Mouse (Mus musculus) liver, embryonic 11.5 days (tissue): Measurements from ENCODE around the gene Pitpnc1. TPM values are rescaled to one million over a fixed set of nuclear protein-coding genes. Genes with fewer than 3 reads are reported as not detected.

Source experiments
- ATAC-seq: fragments of 200-750 bp; cut with Nextera tagmentation; replicated peaks from 2 replicates; pipeline ENCODE4 v1.8.0; 2017; ENCODE audit warnings: moderate number of reproducible peaks, mild to moderate bottlenecking, moderate TSS enrichment, moderate library complexity; ENCODE audit not compliant: low FRiP score
- DNase-seq: peaks from one replicate; pipeline ENCODE4 v3.0.0-alpha.2; 2017; ENCODE audit warnings: low spot score
- H3K27ac ChIP-seq: fragments of 300-500 bp; sonication (generic); 2 replicates; pipeline ENCODE4 v1.5.1; 2014; ENCODE audit warnings: mild to moderate bottlenecking, low read depth, low read length, control low read depth
- H3K27me3 ChIP-seq: fragments of 300-500 bp; sonication (generic); replicated peaks from 2 replicates; pipeline ENCODE4 v1.6.1; 2014; ENCODE audit warnings: low read length, mixed read lengths; ENCODE audit not compliant: control insufficient read depth, insufficient read depth
- H3K36me3 ChIP-seq: fragments of 300-500 bp; sonication (generic); 2 replicates; pipeline ENCODE4 v1.6.1; 2014; ENCODE audit warnings: mild to moderate bottlenecking, low read length, moderate library complexity, mixed read lengths; ENCODE audit not compliant: control insufficient read depth, insufficient read depth
- H3K4me1 ChIP-seq: fragments of 300-500 bp; sonication (generic); replicated peaks from 2 replicates; pipeline ENCODE4 v1.6.1; 2014; ENCODE audit warnings: low read length, mixed read lengths; ENCODE audit not compliant: control insufficient read depth, insufficient read depth
- H3K4me2 ChIP-seq: fragments of 300-500 bp; sonication (generic); 2 replicates; pipeline ENCODE4 v1.6.1; 2014; ENCODE audit warnings: mild to moderate bottlenecking, control low read depth, moderate library complexity
- H3K4me3 ChIP-seq: fragments of 300-500 bp; sonication (generic); 2 replicates; pipeline ENCODE4 v1.5.1; 2014; ENCODE audit warnings: low read depth, low read length, control low read depth
- H3K9ac ChIP-seq: fragments of 300-500 bp; sonication (generic); 2 replicates; pipeline ENCODE4 v1.6.1; 2014; ENCODE audit warnings: low read depth, low read length, control low read depth
- H3K9me3 ChIP-seq: fragments of 300-500 bp; sonication (generic); 2 replicates; pipeline ENCODE4 v1.6.1; 2016; ENCODE audit warnings: low read length, inconsistent platforms, mixed read lengths; ENCODE audit not compliant: control insufficient read depth
- WGBS: fragments of 180-500 bp; shearing (Covaris S2); extraction: QIAGEN DNeasy Blood & Tissue Kit; methylation state at CpG from one replicate; pipeline ENCODE4 v1.1.7; 2014; 5-methylcytosine and 5-hydroxymethylcytosine counted together
- polyA plus RNA-seq: library from polyadenylated mRNA; unstranded; fragments of >200 nt; fragmentation: Nextera tagmentation; extraction: Ambion mirVana; gene quantifications from 2 replicates; pipeline ENCODE4 v1.2.1, GENCODE M21; 2014

Gene Pitpnc1
- polyA plus RNA-seq, 1 experiment from 2014 or later = 19.2 TPM

- H3K27ac ChIP-seq = no peak overlapping the region
- 79% methylated on average over 10 of the region's 10 CpGs for WGBS
- H3K4me3 ChIP-seq = no peak overlapping the region
- H3K27me3 ChIP-seq = no peaks in the 10 kb centered on the region
- H3K9ac ChIP-seq = no peak overlapping the region
- H3K4me1 ChIP-seq = peaks cover 36% of the 10 kb centered on the region
- H3K9me3 ChIP-seq = no peaks in the 10 kb centered on the region
- H3K36me3 ChIP-seq = no peaks in the 10 kb centered on the region
- ATAC-seq = no peak
- H3K4me2 ChIP-seq = no peak overlapping the region
- no peak for DNase-seq
Measured at GRCm38 (mm10) chr11:107400005-107400404, 70.5 kb downstream of the Pitpnc1 start.

DNA sequence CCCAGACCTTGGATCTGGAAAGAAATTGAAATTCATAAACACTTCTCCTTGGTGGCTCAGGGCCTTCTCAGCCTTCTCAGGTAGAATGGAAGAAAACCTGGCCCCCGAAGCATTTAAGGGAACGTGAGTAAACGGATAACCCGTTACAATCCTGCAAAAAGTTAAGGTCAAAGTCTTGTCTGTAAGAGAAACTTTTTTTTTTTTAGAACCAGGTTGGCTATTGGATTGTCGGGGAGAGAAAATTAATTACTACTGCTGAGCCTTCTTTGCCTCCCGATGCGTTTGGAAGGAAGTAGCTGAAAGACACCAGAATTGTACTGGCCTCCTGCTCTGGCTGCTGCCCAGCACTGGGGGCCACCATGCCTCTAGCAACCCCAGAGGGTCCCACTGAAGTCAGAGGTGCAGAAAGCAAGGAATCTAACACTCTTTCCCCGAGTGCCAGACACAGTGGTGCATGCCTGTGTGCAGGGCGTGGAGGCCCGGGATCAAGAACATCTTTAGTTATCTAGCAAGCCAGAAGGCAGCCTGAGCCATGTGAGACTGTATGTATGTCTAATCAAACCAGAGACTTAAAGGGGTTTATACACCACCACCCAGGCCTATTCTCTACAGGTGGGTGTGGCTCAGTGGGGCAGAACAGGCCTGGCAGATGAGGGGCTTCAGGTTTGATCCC, 73.0 kb downstream of the Pitpnc1 start:
- peak; percentile 59 for DNase-seq
- Histone ChIP-seq H3K27me3 (no peaks in the 10 kb centered on the region), H3K9me3 (no peaks in the 10 kb centered on the region), H3K27ac (peak overlapping the region; percentile 66), H3K4me2 (peak overlapping the region; percentile 58), H3K9ac (no peak overlapping the region; the same call in 1 of the 2 replicates), H3K36me3 (no peaks in the 10 kb centered on the region), H3K4me1 (peaks cover 37% of the 10 kb centered on the region), H3K4me3 (no peak overlapping the region)
- WGBS = 65% methylated on average over 10 of the region's 10 CpGs
- peak; percentile 99 for ATAC-seq

DNA sequence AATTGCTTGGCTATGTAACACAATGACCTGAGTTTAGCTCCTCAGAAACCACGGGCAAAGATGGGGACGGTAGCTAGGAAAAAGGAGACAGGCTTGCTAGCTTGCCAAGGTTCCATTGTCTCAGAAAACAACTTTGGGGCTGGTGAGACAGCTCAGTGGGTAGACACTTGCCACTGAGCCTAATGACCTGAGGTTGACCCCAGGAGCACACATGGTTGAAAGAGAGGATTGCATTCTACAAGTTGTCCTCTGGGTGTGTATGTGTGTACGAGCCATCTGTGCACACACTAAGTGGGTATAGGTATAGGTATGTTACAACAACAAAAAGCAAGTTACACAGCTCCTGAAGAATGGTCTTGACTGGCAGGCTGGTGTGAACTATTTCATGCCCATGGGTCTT, 76.3 kb downstream of the Pitpnc1 start:
- Histone ChIP-seq H3K9ac (no peak overlapping the region), H3K36me3 (no peaks in the 10 kb centered on the region), H3K4me3 (no peak overlapping the region), H3K9me3 (no peaks in the 10 kb centered on the region), H3K4me2 (no peak overlapping the region), H3K4me1 (peaks cover 30% of the 10 kb centered on the region), H3K27ac (no peak overlapping the region), H3K27me3 (no peaks in the 10 kb centered on the region)
- ATAC-seq (no peak), DNase-seq (no peak)
- 84% methylated on average over 3 of the region's 3 CpGs for WGBS

DNA sequence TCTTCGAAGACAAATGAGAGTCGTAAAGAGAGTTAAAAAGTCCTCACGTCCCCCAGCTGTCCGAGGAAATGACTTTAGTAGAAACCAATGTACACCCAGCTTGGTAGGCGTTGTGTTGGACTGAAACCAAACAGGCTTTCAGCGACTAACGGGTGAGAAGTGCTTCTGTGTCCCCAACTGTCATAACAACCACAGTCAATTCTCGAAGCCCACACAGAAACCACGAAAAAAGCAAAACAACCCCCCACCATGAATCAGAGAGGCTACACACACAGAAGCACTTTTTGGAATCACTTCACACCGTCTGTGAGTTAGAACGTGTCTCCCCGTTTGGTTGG, 76.7 kb downstream of the Pitpnc1 start:
- Histone ChIP-seq H3K27ac (no peak overlapping the region), H3K4me3 (no peak overlapping the region), H3K9me3 (no peaks in the 10 kb centered on the region), H3K4me1 (peaks cover 30% of the 10 kb centered on the region), H3K36me3 (no peaks in the 10 kb centered on the region), H3K27me3 (no peaks in the 10 kb centered on the region), H3K9ac (no peak overlapping the region), H3K4me2 (no peak overlapping the region)
- WGBS = 76% methylated on average over 12 of the region's 12 CpGs
- DNase-seq (no peak), ATAC-seq (no peak)

DNA sequence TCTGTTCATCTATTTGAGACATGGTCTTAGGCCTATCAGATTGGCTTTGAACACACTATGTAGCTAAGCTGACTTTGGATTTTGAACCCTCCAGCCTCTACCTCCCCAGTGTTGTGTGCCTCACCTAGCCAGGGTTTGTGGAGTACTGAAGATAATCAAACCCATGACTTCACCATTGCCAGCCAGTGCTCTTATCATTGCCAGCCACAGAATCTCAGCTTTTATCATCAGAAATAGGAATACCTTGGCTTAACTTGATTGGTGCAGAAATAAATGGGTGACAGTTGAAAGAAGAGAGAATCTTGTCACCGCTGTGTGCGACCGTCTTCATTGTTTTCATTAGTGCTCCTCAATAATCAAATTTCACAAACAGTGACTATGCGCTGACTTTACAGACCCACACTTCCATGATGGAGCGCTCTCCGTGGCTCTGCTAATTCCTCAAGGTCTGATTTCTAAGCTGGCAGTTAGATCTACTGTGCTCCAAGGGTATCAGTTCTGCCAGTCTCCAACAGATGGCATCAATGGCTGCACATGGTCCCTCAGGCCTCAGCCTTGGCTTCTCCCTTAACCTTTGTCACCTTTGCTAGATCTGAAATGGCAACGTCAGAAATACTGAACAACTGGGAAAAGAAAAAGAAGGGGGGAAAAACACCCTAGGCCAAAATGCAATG, 77.2 kb downstream of the Pitpnc1 start:
- Histone ChIP-seq H3K9me3 (no peaks in the 10 kb centered on the region), H3K27me3 (no peaks in the 10 kb centered on the region), H3K9ac (no peak overlapping the region), H3K27ac (no peak overlapping the region), H3K4me1 (peaks cover 27% of the 10 kb centered on the region), H3K4me3 (no peak overlapping the region), H3K4me2 (no peak overlapping the region), H3K36me3 (no peaks in the 10 kb centered on the region)
- no peak for DNase-seq
- ATAC-seq = no peak
- WGBS = 85% methylated on average over 7 of the region's 7 CpGs

GRCm38 (mm10) chr11:107390540-107390939, 80.0 kb downstream of the Pitpnc1 start:
- DNase-seq = no peak
- ATAC-seq = no peak
- Histone ChIP-seq H3K36me3 (no peaks in the 10 kb centered on the region), H3K27me3 (no peaks in the 10 kb centered on the region), H3K27ac (no peak overlapping the region), H3K4me3 (no peak overlapping the region), H3K4me1 (peaks cover 4% of the 10 kb centered on the region; the same call in 1 of the 2 replicates), H3K9ac (no peak overlapping the region), H3K9me3 (no peaks in the 10 kb centered on the region), H3K4me2 (no peak overlapping the region)
- whole genome bisulfite sequencing = 77% methylated on average over 2 of the region's 2 CpGs

- H3K9ac ChIP-seq = no peak overlapping the region
- no peaks in the 10 kb centered on the region for H3K36me3 ChIP-seq
- H3K4me2 ChIP-seq = no peak overlapping the region
- H3K4me3 ChIP-seq = no peak overlapping the region
- H3K27me3 ChIP-seq = no peaks in the 10 kb centered on the region
- ATAC-seq (no peak), DNase-seq (no peak)
- peaks cover 4% of the 10 kb centered on the region; the same call in 1 of the 2 replicates for H3K4me1 ChIP-seq
- no peak overlapping the region for H3K27ac ChIP-seq
- 83% methylated on average over 10 of the region's 10 CpGs for WGBS
- H3K9me3 ChIP-seq = no peaks in the 10 kb centered on the region
Measured at GRCm38 (mm10) chr11:107390001-107390400, 80.5 kb downstream of the Pitpnc1 start.

- no peak overlapping the region for H3K27ac ChIP-seq
- DNase-seq = no peak
- H3K36me3 ChIP-seq = no peaks in the 10 kb centered on the region
- ATAC-seq = no peak
- no peaks in the 10 kb centered on the region for H3K27me3 ChIP-seq
- no peak overlapping the region for H3K4me3 ChIP-seq
- no peaks in the 10 kb centered on the region for H3K4me1 ChIP-seq
- WGBS = 87% methylated on average over 10 of the region's 10 CpGs
- no peaks in the 10 kb centered on the region for H3K9me3 ChIP-seq
- H3K9ac ChIP-seq = no peak overlapping the region
- no peak overlapping the region for H3K4me2 ChIP-seq
Measured at GRCm38 (mm10) chr11:107386481-107386880, 84.0 kb downstream of the Pitpnc1 start.

DNA sequence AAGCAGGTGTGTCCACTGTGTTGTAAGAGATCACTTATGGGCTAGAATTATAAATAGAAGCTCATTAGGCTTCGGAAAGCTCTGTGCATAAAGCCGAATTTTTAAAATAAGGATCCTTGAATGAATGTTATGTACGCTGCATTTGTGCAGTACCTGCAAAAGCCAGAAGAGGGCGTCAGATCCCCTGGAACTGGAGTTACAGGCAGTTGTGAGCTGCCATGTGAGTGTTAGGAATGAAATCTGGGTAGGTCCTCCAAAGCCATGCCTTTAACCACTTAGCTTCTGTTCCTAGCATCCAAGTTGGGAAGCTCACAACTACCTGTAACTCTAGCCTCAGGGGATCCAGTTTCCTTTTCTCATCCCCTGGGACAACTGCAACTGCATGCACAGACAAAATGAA, 85.2 kb downstream of the Pitpnc1 start:
- Histone ChIP-seq H3K9ac (no peak overlapping the region), H3K27me3 (no peaks in the 10 kb centered on the region), H3K4me3 (no peak overlapping the region), H3K4me2 (no peak overlapping the region), H3K27ac (no peak overlapping the region), H3K9me3 (no peaks in the 10 kb centered on the region), H3K4me1 (no peaks in the 10 kb centered on the region), H3K36me3 (no peaks in the 10 kb centered on the region)
- 57% methylated on average over 4 of the region's 4 CpGs for WGBS
- DNase-seq (no peak), ATAC-seq (no peak)
